Mouse (Mus musculus) layer of hippocampus, postnatal 10 days (tissue): ENCODE data around the gene Gfy. TPM values are rescaled to one million over a fixed set of nuclear protein-coding genes. Genes with fewer than 3 reads are reported as not detected.

Experiments used
- DNase-seq, 2 experiments: peaks; one replicate each; pipeline ENCODE4 v3.0.0; 2021; ENCODE audit warnings: low spot score in 2 of 2
- microRNA-seq, 2 experiments: library from miRNA; unstranded; fragments of <30 nt; microRNA quantifications; one replicate each; pipeline ENCODE4 v1.2.0; 2021
- total RNA-seq, 2 experiments: library from RNA; stranded (reverse); gene quantifications; 2 replicates each; pipeline ENCODE4 v1.2.3; 2021

The Gfy gene
- total RNA-seq, 2 experiments from 2014 or later = 0.18 to 0.43 TPM

GRCm38 (mm10) chr7:45128624-45129246 lies 50.6 kb downstream of the Gfy start, which contains the start of gene Rpl13a:
Gene Rpl13a, minus strand, starts transcription at chr7:45128761.
- DNase-seq = peak; percentile 98

GRCm38 (mm10) chr7:45127700-45128224 lies 51.6 kb downstream of the Gfy start:
- DNase-seq = no peak

GRCm38 (mm10) chr7:45126844-45127699 lies 52.3 kb downstream of the Gfy start:
- no peak for DNase-seq

Small RNA genes lying within 50 kb of the gene (microRNA-seq; reads per million reads assigned to microRNA genes)
- gene Mir5121 = 15.2 to 16.3 reads per million in 2 experiments
- gene Mir7055 = 1.1 to 2.5 reads per million in 2 experiments

Other genes starting within 250 kb of the Gfy start
- gene Tsks, start 236.4 kb downstream of the Gfy start, total RNA-seq = under 1 TPM; 0.25 to 0.64 TPM
- 100 to 1,000 TPM in 1 of 2 experiments, 10 to 100 TPM in 1; 99.2 to 101 TPM for gene Cpt1c, start 204.7 kb downstream of the Gfy start, total RNA-seq
- 100 to 1,000 TPM; 232 to 248 TPM for gene Prmt1, start 193.0 kb downstream of the Gfy start, total RNA-seq
- gene Irf3, start 181.9 kb downstream of the Gfy start, total RNA-seq = 10 to 100 TPM; 38.1 to 42.5 TPM
- 1 to 10 TPM; 5.4 to 5.5 TPM for gene Bcl2l12, start 180.9 kb downstream of the Gfy start, total RNA-seq
- 100 to 1,000 TPM; 141 to 145 TPM for gene Scaf1, start 163.2 kb downstream of the Gfy start, total RNA-seq
- gene Rras, start 161.6 kb downstream of the Gfy start, total RNA-seq = 10 to 100 TPM; 12.2 to 12.3 TPM
- 10 to 100 TPM; 69.1 to 70.3 TPM for gene Prr12, start 126.7 kb downstream of the Gfy start, total RNA-seq
- 10 to 100 TPM; 47.2 to 51.6 TPM for gene Nosip, start 117.1 kb downstream of the Gfy start, total RNA-seq
- gene Prrg2, start 116.9 kb downstream of the Gfy start, total RNA-seq = 10 to 100 TPM in 1 of 2 experiments, 1 to 10 TPM in 1; 6.9 to 10.1 TPM
- gene Rcn3, start 87.3 kb downstream of the Gfy start, total RNA-seq = 10 to 100 TPM; 11.4 to 11.9 TPM
- 10 to 100 TPM; 17.9 to 23.1 TPM for gene Fcgrt, start 75.7 kb downstream of the Gfy start, total RNA-seq
- gene Rps11, start 55.1 kb downstream of the Gfy start, total RNA-seq = 100 to 1,000 TPM; 456 to 554 TPM
- gene Rpl13a, start 50.8 kb downstream of the Gfy start, total RNA-seq = 100 to 1,000 TPM; 946 to 985 TPM
- gene Gm45713, start 43.3 kb downstream of the Gfy start, total RNA-seq = not detected
- gene Flt3l, start 43.1 kb downstream of the Gfy start, total RNA-seq = 1 to 10 TPM; 4.3 to 6.0 TPM
- gene Pih1d1, start 25.3 kb downstream of the Gfy start, total RNA-seq = 10 to 100 TPM; 60.7 to 63.1 TPM
- 10 to 100 TPM; 12.2 to 17.3 TPM for gene Aldh16a1, start 25.0 kb downstream of the Gfy start, total RNA-seq
- gene Slc17a7, start 15.6 kb downstream of the Gfy start, total RNA-seq = 1,000 to 10,000 TPM; 1,094 to 1,136 TPM
- gene Pth2, start 1.4 kb upstream of the Gfy start, total RNA-seq = not detected
- gene Ccdc155, start 25.3 kb upstream of the Gfy start, total RNA-seq = 1 to 10 TPM; 2.2 to 2.9 TPM
- 10 to 100 TPM in 1 of 2 experiments, 1 to 10 TPM in 1; 8.3 to 10.7 TPM for gene Dkkl1, start 32.6 kb upstream of the Gfy start, total RNA-seq
- gene Tead2, start 36.2 kb upstream of the Gfy start, total RNA-seq = 10 to 100 TPM; 12.5 to 13.7 TPM
- 1 to 10 TPM; 4.6 to 5.0 TPM for gene Cd37, start 59.5 kb upstream of the Gfy start, total RNA-seq
- 1 to 10 TPM; 1.0 to 1.2 TPM for gene Slc6a16, start 61.5 kb upstream of the Gfy start, total RNA-seq
- gene Slc6a21, start 97.9 kb upstream of the Gfy start, total RNA-seq = not detected
- gene Trpm4, start 154.2 kb upstream of the Gfy start, total RNA-seq = 10 to 100 TPM; 19.6 to 20.9 TPM
- under 1 TPM; 0.85 to 0.96 TPM for gene Hrc, start 155.7 kb upstream of the Gfy start, total RNA-seq
- 100 to 1,000 TPM; 124 to 128 TPM for gene Ppfia3, start 187.4 kb upstream of the Gfy start, total RNA-seq
- 100 to 1,000 TPM; 137 to 163 TPM for gene Lin7b, start 191.0 kb upstream of the Gfy start, total RNA-seq
- gene Snrnp70, start 216.2 kb upstream of the Gfy start, total RNA-seq = 100 to 1,000 TPM; 393 to 440 TPM
- not detected for gene Kcna7, start 226.1 kb upstream of the Gfy start, total RNA-seq
- under 1 TPM; 0.18 to 0.22 TPM for gene Ntf5, start 234.1 kb upstream of the Gfy start, total RNA-seq
- gene Lhb, start 241.3 kb upstream of the Gfy start, total RNA-seq = under 1 TPM in 1 of 2 experiments, not detected in 1; 0.75 TPM